Mouse (Mus musculus): ENCODE results near the gene Hgfac.

GRCm38 (mm10) chr5:35091636-35092035 lies 50.3 kb downstream of the Hgfac start:
- TF ChIP-seq ETS1 (conservative IDR thresholded peaks at IDR 0.05; ENCODE audit: low read depth, low read length) = no peak
- no peak for TF ChIP-seq EP300 (IDR thresholded peaks at IDR 0.05; ENCODE audit: low read length)
- TF ChIP-seq ELF1 (IDR thresholded peaks at IDR 0.05; ENCODE audit: low read depth, low read length) = no peak
- TF ChIP-seq RCOR1 (conservative IDR thresholded peaks at IDR 0.05; ENCODE audit: low read depth, low read length) = no peak
- TF ChIP-seq POLR2A (IDR thresholded peaks at IDR 0.05; ENCODE audit: low read depth, low read length) = no peak
- TF ChIP-seq MAX (IDR thresholded peaks at IDR 0.05; ENCODE audit: low read length) = no peak
- TF ChIP-seq TBP (conservative IDR thresholded peaks at IDR 0.05; ENCODE audit: low read depth, low read length) = no peak
- no peak for TF ChIP-seq CTCF (conservative IDR thresholded peaks at IDR 0.05 in 1 of 2, IDR thresholded peaks at IDR 0.05 in 1 of 2; ENCODE audit: low read depth in 2 of 2, low read length in 2 of 2)

All from CH12.LX (cell line).